Mouse (Mus musculus) A20 (cell line): ENCODE measurements at regions not wholly inside any gene's neighbourhood (a gene's known extent, or its start where the extent isn't known, plus 50 kb on each side); places are given as distances from the start of the nearest gene placed in this dataset.

Experiments
- DNase-seq: peaks from one replicate; pipeline ENCODE4 v3.0.0-alpha.2; 2011; ENCODE audit warnings: low read depth, low spot score

GRCm38 (mm10) chr7:88959332-88960124 is 444.5 kb downstream of the Tmem135 start:
- no peak for DNase-seq

GRCm38 (mm10) chr7:88954978-88955377 is 449.0 kb downstream of the Tmem135 start:
- DNase-seq, result no peak

DNA sequence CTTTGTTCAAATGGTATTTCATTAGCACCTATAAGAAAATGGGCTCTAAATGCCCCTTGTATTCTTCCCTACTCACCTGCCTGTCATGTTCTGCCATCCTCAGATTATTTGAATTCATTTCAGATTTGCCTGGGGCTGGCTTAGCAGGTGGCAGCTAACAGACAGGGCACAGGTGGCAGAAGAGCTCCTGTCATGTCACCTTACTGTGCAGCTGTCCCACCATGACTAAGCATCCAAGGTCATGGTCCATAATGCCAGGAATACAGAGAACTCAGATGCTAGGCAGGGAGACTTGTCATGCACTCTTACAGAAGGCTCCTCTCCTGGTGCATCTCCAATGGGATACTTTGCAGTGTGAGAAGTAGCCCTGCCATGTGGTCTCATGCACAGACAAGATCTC is 458.7 kb downstream of the Tmem135 start:
- no peak for DNase-seq

- DNase-seq, result no peak
Measured at GRCm38 (mm10) chr7:88944936-88945335, 459.1 kb downstream of the Tmem135 start.

- no peak for DNase-seq
Measured at GRCm38 (mm10) chr7:88941246-88941910, 462.6 kb downstream of the Tmem135 start.

DNA sequence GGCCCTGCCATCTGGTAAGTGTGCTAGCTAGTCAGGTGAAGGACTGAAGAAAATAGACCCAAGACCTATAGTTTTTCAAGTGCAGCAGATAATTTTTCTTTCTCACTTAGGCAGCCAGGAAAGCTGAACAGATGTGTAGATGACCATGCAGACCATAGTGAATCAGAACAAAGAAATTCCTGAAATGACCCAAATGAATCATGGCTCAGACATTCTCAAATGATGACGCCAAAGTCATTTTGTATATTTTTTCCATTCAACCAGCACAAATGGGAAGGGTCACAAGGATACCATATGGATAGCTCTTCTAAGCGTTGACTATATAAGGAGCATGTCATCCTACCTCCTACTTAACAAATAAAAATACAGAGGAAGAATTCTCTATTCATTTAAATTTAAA is 463.8 kb downstream of the Tmem135 start:
- no peak for DNase-seq

DNA sequence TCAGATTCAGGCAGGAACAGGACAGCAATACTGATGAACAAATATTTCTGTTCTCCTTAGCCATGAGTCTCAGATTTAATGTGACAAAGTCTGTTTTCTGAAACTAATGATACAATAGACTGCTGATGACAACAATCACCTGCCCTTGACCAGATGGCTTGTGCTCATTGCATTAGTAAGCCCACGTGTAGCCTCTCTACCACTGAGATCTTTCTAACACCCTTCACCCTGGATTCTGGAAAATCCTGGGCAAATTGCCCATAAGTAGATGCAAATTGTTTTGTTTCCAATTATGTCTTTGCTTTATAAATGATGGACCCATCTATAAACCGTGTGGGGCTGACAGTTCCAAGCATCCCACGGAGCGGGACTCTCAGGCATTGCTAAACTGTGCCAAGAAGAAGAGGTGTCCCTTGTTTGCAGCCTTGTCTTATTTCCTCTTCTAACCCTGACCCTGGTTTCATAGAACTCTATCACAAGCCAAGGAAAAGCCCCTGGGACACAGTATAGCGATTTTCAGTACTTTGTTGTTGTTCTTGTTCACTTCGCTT is 475.7 kb downstream of the Tmem135 start:
- no peak for DNase-seq
